Mouse (Mus musculus) heart, postnatal 14 days (tissue): ENCODE measurements around the gene Brd3. TPM values are rescaled to one million over a fixed set of nuclear protein-coding genes. Genes with fewer than 3 reads are reported as not detected.

Experiments
- DNase-seq, 2 experiments: peaks; one replicate each; pipeline ENCODE4 v3.0.0; 2021 to 2022
- intact Hi-C: fragments of 180-260 bp; cut with DNase I; formaldehyde crosslinking; loops from one replicate; pipeline ENCODE4 v1.15.1; 2025
- microRNA-seq, 2 experiments: library from miRNA; unstranded; fragments of <30 nt; microRNA quantifications; one replicate each; pipeline ENCODE4 v1.2.0; 2021 to 2022
- total RNA-seq, 2 experiments: library from RNA; stranded (reverse); gene quantifications; 2 replicates each; pipeline ENCODE4 v1.2.3; 2021

The Brd3 gene
- total RNA-seq, 2 experiments from 2014 or later, result 39.6 to 41.3 TPM

DNA sequence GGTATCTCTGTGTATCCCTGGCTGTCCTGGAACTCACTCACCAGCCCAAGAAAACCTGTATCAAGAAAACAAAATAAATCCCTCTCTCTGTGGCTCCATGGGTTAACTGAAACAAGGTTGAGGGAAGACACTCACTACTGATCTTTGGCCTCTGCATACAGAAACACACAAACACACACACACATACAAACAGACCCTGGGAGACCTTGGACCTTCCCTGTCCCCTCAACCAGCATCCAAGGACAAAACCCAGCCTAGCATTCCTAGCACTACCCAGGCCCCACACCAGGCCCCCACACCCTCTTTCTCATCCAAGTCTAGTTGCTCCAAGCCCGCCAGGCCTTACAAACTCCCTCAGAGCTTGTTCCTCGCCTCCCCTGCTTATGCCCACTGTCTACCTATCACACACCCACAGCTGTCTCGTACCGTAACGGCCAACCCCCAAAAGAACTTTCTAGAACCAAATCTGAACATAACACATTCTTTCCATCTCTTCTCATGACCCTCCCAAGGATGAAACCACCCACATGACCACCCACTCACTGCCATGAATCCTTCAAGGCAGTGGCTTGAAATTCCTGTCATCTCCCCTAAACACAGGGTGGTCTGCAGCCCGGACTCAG, 96.8 kb downstream of the Brd3 start:
- intact Hi-C loops, result no loop called here
- DNase-seq, result no peak

GRCm38 (mm10) chr2:27408194-27408593, 99.3 kb downstream of the Brd3 start:
- intact Hi-C loops, result no loop called here

GRCm38 (mm10) chr2:27406928-27407327, 100.5 kb downstream of the Brd3 start:
- intact Hi-C loops, result no loop called here
- DNase-seq, result no peak

More at GRCm38 (mm10) chr2:27408194-27408593, 99.3 kb downstream of the Brd3 start:
- no peak for DNase-seq

GRCm38 (mm10) chr2:27405094-27405884, 102.2 kb downstream of the Brd3 start:
- intact Hi-C loops, result no loop called here
- DNase-seq, result no peak

DNA sequence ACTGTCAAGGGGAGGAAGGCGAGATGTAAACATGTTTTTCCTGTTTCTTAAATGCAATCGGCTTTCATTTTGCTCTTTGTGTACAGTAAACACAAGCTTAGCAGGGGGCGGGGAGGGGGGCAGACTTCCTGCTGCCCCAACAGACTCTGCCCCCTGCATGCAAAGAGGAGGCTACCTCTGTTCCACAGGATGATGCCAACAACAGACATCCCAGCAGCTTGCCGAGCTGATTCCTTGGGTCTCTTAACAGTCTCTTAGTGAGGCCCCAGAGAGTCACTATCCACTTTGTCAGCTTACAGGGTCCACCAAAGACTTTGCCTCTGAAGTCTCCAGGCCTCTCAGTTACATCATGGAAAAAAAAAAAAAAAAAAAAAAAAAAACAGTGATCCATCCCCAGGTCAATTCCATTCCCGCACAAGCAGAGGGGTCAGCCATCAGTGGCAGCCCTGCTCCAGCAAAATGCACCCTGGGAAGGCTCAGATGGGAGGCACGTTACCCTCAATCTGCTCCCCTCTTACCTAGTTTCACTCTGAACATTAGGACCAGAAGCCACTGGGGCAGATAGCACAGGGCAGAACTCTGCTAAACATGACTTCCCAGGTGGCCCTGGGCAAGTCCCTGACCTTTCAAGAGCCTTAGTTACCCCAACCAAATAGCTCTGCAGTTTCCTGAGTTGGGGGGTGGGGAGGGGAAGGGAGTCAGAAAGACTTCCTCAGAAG, 102.9 kb downstream of the Brd3 start:
- intact Hi-C loops, result no loop called here
- DNase-seq, result no peak

DNA sequence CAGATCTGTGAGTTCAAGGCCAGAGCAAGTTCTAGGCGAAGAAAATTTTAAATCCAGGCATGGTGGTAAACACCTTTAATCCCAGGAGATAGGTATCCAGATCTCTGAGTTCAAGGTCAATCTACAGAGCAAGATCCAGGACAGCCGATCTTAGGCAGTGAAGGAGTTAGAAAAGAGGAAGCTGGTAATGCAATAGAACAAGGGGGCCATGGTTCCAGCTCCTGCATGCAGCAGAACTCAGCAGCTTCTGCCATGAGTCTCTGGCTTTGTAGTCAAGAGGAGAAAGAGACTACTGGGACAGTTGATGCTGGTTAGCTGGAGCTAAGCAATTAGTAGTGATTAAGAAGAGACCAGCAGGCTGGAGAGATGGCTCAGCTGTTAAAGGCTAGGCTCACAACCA, 105.9 kb downstream of the Brd3 start:
- intact Hi-C loops, result no loop called here
- no peak for DNase-seq

- DNase-seq, result no peak
- intact Hi-C loops, result no loop called here
These were observed 107.4 kb downstream of the Brd3 start for GRCm38 (mm10) chr2:27400083-27400482.

DNA sequence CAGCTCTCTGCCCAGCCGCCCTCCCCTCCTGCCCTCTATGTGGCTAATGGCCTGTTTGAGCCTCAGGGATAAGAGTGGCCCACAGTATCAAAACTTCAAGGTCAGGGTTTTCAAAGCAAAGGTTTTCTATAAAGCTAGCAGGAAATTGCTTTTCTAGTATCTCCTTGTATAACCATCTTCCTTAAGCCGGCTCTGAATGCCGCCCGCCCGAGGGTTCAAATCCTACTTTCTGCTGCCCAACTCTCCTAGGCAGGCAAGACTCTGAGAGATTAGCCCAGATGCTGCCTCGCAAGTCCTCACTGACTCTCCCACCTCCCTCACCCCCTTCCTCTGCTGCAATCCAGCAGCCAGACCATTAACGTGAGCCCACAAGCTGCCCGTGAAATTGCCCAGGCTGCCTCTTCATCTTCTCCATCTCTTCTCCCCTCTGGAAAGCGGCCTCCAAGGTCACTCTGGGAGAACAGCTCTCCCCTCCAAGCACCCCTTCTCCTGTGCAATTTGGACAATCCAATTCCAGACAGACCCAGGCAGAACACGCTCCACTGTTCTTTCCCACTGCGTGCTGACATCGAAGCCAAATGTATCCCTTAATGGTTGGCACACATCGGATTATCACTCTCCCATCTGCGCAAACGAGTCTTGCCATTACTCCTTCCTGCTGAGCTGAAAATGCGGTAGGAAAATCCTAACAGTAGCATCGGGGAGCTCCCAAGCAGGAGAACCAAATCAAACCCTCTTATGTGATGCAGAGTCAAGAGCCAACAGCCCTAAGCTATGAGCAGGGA, 110.6 kb downstream of the Brd3 start:
- intact Hi-C loops, result no loop called here

More for the DNA sequence above, 110.6 kb downstream of the Brd3 start:
- DNase-seq, result no peak

Small RNA genes lying within 50 kb of the gene (microRNA-seq; reads per million reads assigned to microRNA genes)
- gene Gm24049 (0 to 0.12 reads per million in 2 experiments), gene Mir7578 (0 reads per million in 2 experiments)

Other genes with a start within 250 kb of the Brd3 start
- 10 to 100 TPM; 14.4 to 15.0 TPM for gene Vav2, start 80.6 kb downstream of the Brd3 start, total RNA-seq
- 1 to 10 TPM; 1.2 TPM for gene Brd3os, start 65.3 kb downstream of the Brd3 start, total RNA-seq
- 10 to 100 TPM; 21.4 to 25.3 TPM for gene Wdr5, start 7.5 kb upstream of the Brd3 start, total RNA-seq
- gene Rxra, start 168.8 kb upstream of the Brd3 start, total RNA-seq, result 10 to 100 TPM; 38.8 to 42.2 TPM